Mouse (Mus musculus) lung, embryonic 15.5 days (tissue): ENCODE data around the gene Irx3. TPM values are rescaled to one million over a fixed set of nuclear protein-coding genes. Genes with fewer than 3 reads are reported as not detected.

Source experiments
- ATAC-seq: fragments of 200-750 bp; cut with Nextera tagmentation; 2 replicates; pipeline ENCODE4 v1.8.0; 2017; ENCODE audit warnings: moderate number of reproducible peaks, borderline replicate concordance; ENCODE audit not compliant: low FRiP score, low TSS enrichment; ENCODE audit errors: extremely low read depth
- H3K27ac ChIP-seq: fragments of 300-500 bp; sonication (generic); 2 replicates; pipeline ENCODE4 v1.5.1; 2015; ENCODE audit warnings: moderate library complexity, mild to moderate bottlenecking, inconsistent platforms
- H3K27me3 ChIP-seq: fragments of 300-500 bp; sonication (generic); 2 replicates; pipeline ENCODE4 v1.6.1; 2015; ENCODE audit warnings: inconsistent platforms
- H3K36me3 ChIP-seq: fragments of 300-500 bp; sonication (generic); 2 replicates; pipeline ENCODE4 v1.6.1; 2015; ENCODE audit warnings: inconsistent platforms
- H3K4me1 ChIP-seq: fragments of 300-500 bp; sonication (generic); 2 replicates; pipeline ENCODE4 v1.6.1; 2015; ENCODE audit warnings: inconsistent platforms
- H3K4me2 ChIP-seq: fragments of 300-500 bp; sonication (generic); 2 replicates; pipeline ENCODE4 v1.6.1; 2015; ENCODE audit warnings: inconsistent platforms, mild to moderate bottlenecking, moderate library complexity
- H3K4me3 ChIP-seq: fragments of 300-500 bp; sonication (generic); 2 replicates; pipeline ENCODE4 v1.5.1; 2015; ENCODE audit warnings: mild to moderate bottlenecking, inconsistent platforms
- H3K9ac ChIP-seq: fragments of 300-500 bp; sonication (generic); 2 replicates; pipeline ENCODE4 v1.6.1; 2015; ENCODE audit warnings: inconsistent platforms
- H3K9me3 ChIP-seq: fragments of 300-500 bp; sonication (generic); 2 replicates; pipeline ENCODE4 v1.6.1; 2016; ENCODE audit warnings: inconsistent platforms
- WGBS: fragments of 180-500 bp; shearing (Covaris S2); methylation state at CpG from one replicate; pipeline ENCODE4 v1.1.7; 2015; 5-methylcytosine and 5-hydroxymethylcytosine counted together
- polyA plus RNA-seq: library from polyadenylated mRNA; unstranded; fragments of >200 nt; fragmentation: Nextera tagmentation; extraction: Ambion mirVana; gene quantifications from 2 replicates; pipeline ENCODE4 v1.2.1, GENCODE M21; 2015

Irx3 gene
- polyA plus RNA-seq, 1 experiment from 2014 or later = 32.6 TPM

GRCm38 (mm10) chr8:91799681-91800522 is 2.0 kb downstream of the Irx3 start:
- H3K36me3 ChIP-seq = no peaks in the 10 kb centered on the region
- H3K4me2 ChIP-seq = peak overlapping the region; percentile 96
- H3K9me3 ChIP-seq = no peaks in the 10 kb centered on the region
- peak overlapping the region; percentile 89 for H3K9ac ChIP-seq
- peaks cover 97% of the 10 kb centered on the region for H3K27me3 ChIP-seq
- H3K4me1 ChIP-seq = peaks cover 37% of the 10 kb centered on the region
- peak overlapping the region; percentile 72 for H3K4me3 ChIP-seq
- peak overlapping the region; percentile 99 for H3K27ac ChIP-seq
- ATAC-seq = no peak
- under 1% methylated on average over 89 of the region's 89 CpGs for WGBS

GRCm38 (mm10) chr8:91799016-91799581 is 2.8 kb downstream of the Irx3 start:
- no peak for ATAC-seq
- H3K4me2 ChIP-seq = peak overlapping the region; percentile 96
- H3K9ac ChIP-seq = peak overlapping the region; percentile 89
- H3K9me3 ChIP-seq = no peaks in the 10 kb centered on the region
- H3K36me3 ChIP-seq = no peaks in the 10 kb centered on the region
- peaks cover 95% of the 10 kb centered on the region for H3K27me3 ChIP-seq
- H3K4me1 ChIP-seq = peaks cover 37% of the 10 kb centered on the region
- peak overlapping the region; percentile 72 for H3K4me3 ChIP-seq
- 25% methylated on average over 15 of the region's 16 CpGs for WGBS
- H3K27ac ChIP-seq = peak overlapping the region; percentile 99

DNA sequence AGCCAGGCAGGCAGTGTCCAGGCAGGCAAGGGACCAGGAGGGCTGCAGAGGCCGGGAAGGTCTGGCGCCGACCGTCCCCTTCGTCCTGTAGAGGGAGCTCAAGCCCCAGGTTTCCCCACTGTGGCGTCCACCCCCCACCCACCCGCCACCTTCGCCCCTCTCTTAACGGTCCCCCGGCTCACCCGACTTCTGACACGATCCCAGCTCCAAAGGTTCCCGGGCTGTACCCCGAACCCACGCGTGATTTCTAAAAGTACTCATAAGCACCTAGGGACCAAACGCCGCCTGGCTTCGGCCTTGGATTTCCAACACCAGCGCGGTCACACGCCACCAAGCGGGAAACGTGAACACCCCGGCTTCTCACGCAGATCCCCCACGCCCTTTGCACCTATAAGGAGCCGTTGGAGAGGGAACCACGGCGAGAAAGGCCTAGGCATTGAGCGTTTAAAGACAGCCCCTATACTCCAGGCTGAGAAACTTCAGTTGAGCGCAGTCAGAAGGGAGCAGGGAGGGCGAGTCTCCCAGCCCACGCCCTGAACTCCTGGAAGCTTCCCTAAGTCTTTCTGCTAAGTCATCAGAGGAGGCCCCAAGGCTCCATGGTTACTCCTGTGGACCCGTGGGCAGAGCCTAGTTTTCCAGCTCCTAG is 4.1 kb downstream of the Irx3 start:
- peaks cover 86% of the 10 kb centered on the region for H3K27me3 ChIP-seq
- WGBS = 1% methylated on average over 35 of the region's 35 CpGs
- no peaks in the 10 kb centered on the region for H3K9me3 ChIP-seq
- peak overlapping the region; percentile 72 for H3K4me3 ChIP-seq
- H3K4me2 ChIP-seq = peak overlapping the region; percentile 96
- peak; percentile 27; the same call in 1 of the 2 replicates for ATAC-seq
- peak overlapping the region; percentile 35 for H3K9ac ChIP-seq
- peaks cover 37% of the 10 kb centered on the region for H3K4me1 ChIP-seq
- no peaks in the 10 kb centered on the region for H3K36me3 ChIP-seq
- peak overlapping the region; percentile 39; the same call in 1 of the 2 replicates for H3K27ac ChIP-seq

DNA sequence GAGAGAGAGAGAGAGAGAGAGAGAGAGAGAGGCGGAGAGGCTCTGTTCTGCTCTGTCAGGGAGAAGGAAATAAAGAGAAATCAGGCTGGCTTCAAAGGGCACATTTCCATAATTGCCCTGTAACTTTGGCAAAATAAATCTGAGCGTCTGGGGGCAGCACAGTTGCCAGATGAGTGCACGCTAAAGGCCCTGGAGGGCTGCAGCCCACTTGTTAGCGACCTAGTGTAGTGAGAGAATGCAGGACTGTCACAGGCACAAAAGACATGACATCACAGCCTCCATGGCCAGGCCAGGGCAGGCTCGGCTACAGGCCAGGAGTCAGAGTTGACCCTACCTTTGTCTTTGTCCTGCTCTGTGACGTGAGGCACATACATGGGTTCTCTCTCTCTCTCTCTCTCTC is 8.0 kb downstream of the Irx3 start:
- Histone ChIP-seq H3K4me1 (peaks cover 12% of the 10 kb centered on the region), H3K9me3 (no peaks in the 10 kb centered on the region), H3K36me3 (no peaks in the 10 kb centered on the region), H3K4me3 (no peak overlapping the region), H3K27me3 (peaks cover 50% of the 10 kb centered on the region), H3K4me2 (no peak overlapping the region), H3K9ac (no peak overlapping the region), H3K27ac (no peak overlapping the region)
- no peak for ATAC-seq
- WGBS = 36% methylated on average over 6 of the region's 6 CpGs

- no peak for ATAC-seq
- Histone ChIP-seq H3K9me3 (no peaks in the 10 kb centered on the region), H3K27me3 (0 out of 2 replicates have a peak, but pooled peaks cover 3% of the 10 kb centered on the region), H3K4me3 (no peak overlapping the region), H3K36me3 (no peaks in the 10 kb centered on the region), H3K4me1 (no peaks in the 10 kb centered on the region), H3K27ac (no peak overlapping the region), H3K9ac (no peak overlapping the region), H3K4me2 (no peak overlapping the region)
- 87% methylated on average over 9 of the region's 9 CpGs for WGBS
These were observed 14.5 kb downstream of the Irx3 start for GRCm38 (mm10) chr8:91787194-91787895.

- ATAC-seq = no peak
- no peak overlapping the region for H3K4me2 ChIP-seq
- no peaks in the 10 kb centered on the region for H3K36me3 ChIP-seq
- no peak overlapping the region for H3K27ac ChIP-seq
- 74% methylated on average over 5 of the region's 5 CpGs for WGBS
- no peak overlapping the region for H3K4me3 ChIP-seq
- H3K9ac ChIP-seq = no peak overlapping the region
- no peaks in the 10 kb centered on the region for H3K4me1 ChIP-seq
- no peaks in the 10 kb centered on the region for H3K27me3 ChIP-seq
- no peaks in the 10 kb centered on the region for H3K9me3 ChIP-seq
These were observed 18.9 kb downstream of the Irx3 start for GRCm38 (mm10) chr8:91782940-91783339.

DNA sequence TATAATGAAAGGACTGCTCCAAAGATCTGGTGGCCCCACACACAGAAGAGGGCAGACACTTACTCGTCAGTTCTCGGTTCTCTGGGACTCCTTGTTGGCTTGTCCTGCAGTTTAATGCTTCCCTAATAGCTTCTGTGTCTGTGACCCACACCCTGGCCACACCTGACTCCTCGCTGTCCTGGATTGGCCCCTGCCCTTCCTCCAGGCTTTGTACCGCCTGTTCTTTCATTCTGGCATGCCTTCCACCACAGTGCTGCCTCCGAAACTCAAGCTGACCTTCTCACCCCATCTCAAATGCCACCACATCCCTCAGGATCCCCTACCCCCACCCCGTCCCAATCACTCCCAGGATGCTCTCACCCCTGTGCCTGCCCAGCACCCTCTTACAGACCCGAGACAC is 19.7 kb downstream of the Irx3 start:
- no peak overlapping the region for H3K27ac ChIP-seq
- H3K27me3 ChIP-seq = no peaks in the 10 kb centered on the region
- H3K4me2 ChIP-seq = no peak overlapping the region
- ATAC-seq = no peak
- no peaks in the 10 kb centered on the region for H3K36me3 ChIP-seq
- 65% methylated on average over 7 of the region's 7 CpGs for WGBS
- no peak overlapping the region for H3K4me3 ChIP-seq
- H3K9me3 ChIP-seq = no peaks in the 10 kb centered on the region
- no peaks in the 10 kb centered on the region for H3K4me1 ChIP-seq
- H3K9ac ChIP-seq = no peak overlapping the region

GRCm38 (mm10) chr8:91780648-91781047 is 21.2 kb downstream of the Irx3 start:
- no peaks in the 10 kb centered on the region for H3K27me3 ChIP-seq
- no peak overlapping the region for H3K9ac ChIP-seq
- H3K4me1 ChIP-seq = no peaks in the 10 kb centered on the region
- H3K4me2 ChIP-seq = no peak overlapping the region
- no peaks in the 10 kb centered on the region for H3K36me3 ChIP-seq
- 51% methylated on average over 3 of the region's 3 CpGs for WGBS
- no peaks in the 10 kb centered on the region for H3K9me3 ChIP-seq
- no peak for ATAC-seq
- H3K27ac ChIP-seq = no peak overlapping the region
- H3K4me3 ChIP-seq = no peak overlapping the region

- H3K27me3 ChIP-seq = no peaks in the 10 kb centered on the region
- H3K27ac ChIP-seq = no peak overlapping the region
- no peak overlapping the region for H3K4me2 ChIP-seq
- H3K36me3 ChIP-seq = no peaks in the 10 kb centered on the region
- WGBS = 69% methylated on average over 6 of the region's 6 CpGs
- H3K4me3 ChIP-seq = no peak overlapping the region
- H3K4me1 ChIP-seq = no peaks in the 10 kb centered on the region
- H3K9ac ChIP-seq = no peak overlapping the region
- no peaks in the 10 kb centered on the region for H3K9me3 ChIP-seq
- no peak for ATAC-seq
These were observed 33.0 kb downstream of the Irx3 start for GRCm38 (mm10) chr8:91768857-91769256.

GRCm38 (mm10) chr8:91765411-91766034 is 36.3 kb downstream of the Irx3 start:
- H3K9ac ChIP-seq = no peak overlapping the region
- ATAC-seq = no peak
- 53% methylated on average over 8 of the region's 8 CpGs for WGBS

DNA sequence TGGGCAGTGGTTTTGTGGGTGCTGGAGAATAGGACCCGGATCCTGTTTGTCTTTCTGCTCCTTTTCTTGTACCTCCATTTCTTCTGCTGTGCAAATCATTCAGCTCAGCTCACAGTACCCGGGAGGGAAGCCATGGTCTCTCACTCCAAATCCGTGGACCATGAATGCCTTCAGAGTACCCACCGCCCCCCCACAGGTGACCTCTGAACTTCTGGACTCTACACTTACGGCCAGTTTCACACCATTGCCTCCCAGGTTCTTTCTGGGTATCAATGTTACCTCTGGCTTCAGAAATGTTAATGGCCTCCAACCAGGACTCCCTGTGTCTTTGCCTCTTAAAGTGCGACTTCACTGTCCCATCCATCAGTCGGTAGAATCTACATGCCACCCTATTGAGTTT is 46.3 kb downstream of the Irx3 start:
- no peak overlapping the region for H3K4me2 ChIP-seq
- ATAC-seq = no peak
- no peak overlapping the region for H3K27ac ChIP-seq
- H3K36me3 ChIP-seq = no peaks in the 10 kb centered on the region
- H3K9me3 ChIP-seq = no peaks in the 10 kb centered on the region; the same call in 1 of the 2 replicates
- H3K4me3 ChIP-seq = no peak overlapping the region
- no peaks in the 10 kb centered on the region for H3K4me1 ChIP-seq
- 75% methylated on average over 7 of the region's 7 CpGs for WGBS
- no peak overlapping the region for H3K9ac ChIP-seq
- H3K27me3 ChIP-seq = peaks cover 8% of the 10 kb centered on the region; the same call in 1 of the 2 replicates

More at GRCm38 (mm10) chr8:91765411-91766034, 36.3 kb downstream of the Irx3 start:
- Histone ChIP-seq H3K36me3 (no peaks in the 10 kb centered on the region), H3K4me2 (no peak overlapping the region), H3K4me1 (no peaks in the 10 kb centered on the region), H3K4me3 (no peak overlapping the region), H3K27me3 (no peaks in the 10 kb centered on the region), H3K9me3 (no peaks in the 10 kb centered on the region), H3K27ac (no peak overlapping the region)
